Mouse (Mus musculus) E14TG2a.4 (cell line): ENCODE measurements around the gene Smg1.
A peak's percentile ranks its signal among the peaks of the same experiment; 100 is the strongest.

Source experiments
- H3K27me3 ChIP-seq: 2 replicates; pipeline ENCODE4 v1.6.1; 2014; ENCODE audit warnings: low read length, control low read depth; ENCODE audit not compliant: insufficient read depth
- H3K36me3 ChIP-seq: 2 replicates; pipeline ENCODE4 v1.6.1; 2014; ENCODE audit warnings: low read length, control low read depth; ENCODE audit not compliant: insufficient read depth
- H3K4me1 ChIP-seq: replicated peaks from 2 replicates; pipeline ENCODE4 v1.6.1; 2014; ENCODE audit warnings: low read depth, low read length, control low read depth
- H3K4me3 ChIP-seq: replicated peaks from 2 replicates; pipeline ENCODE4 v1.5.1; 2014; ENCODE audit warnings: mild to moderate bottlenecking, low read length
- H3K9me3 ChIP-seq: 2 replicates; pipeline ENCODE4 v1.6.1; 2014; ENCODE audit warnings: low read length, control low read depth
- CTCF ChIP-seq: conservative IDR thresholded peaks from 2 replicates; pipeline ENCODE4 v1.5.1; 2014; ENCODE audit warnings: low read length
- NANOG ChIP-seq: IDR thresholded peaks from 2 replicates; pipeline ENCODE4 v1.6.1; 2014; ENCODE audit warnings: borderline replicate concordance, low read length, mixed read lengths
- POU5F1 ChIP-seq: IDR thresholded peaks from 2 replicates; pipeline ENCODE4 v1.6.1; 2014; ENCODE audit warnings: low read length, borderline replicate concordance

The Smg1 gene

DNA sequence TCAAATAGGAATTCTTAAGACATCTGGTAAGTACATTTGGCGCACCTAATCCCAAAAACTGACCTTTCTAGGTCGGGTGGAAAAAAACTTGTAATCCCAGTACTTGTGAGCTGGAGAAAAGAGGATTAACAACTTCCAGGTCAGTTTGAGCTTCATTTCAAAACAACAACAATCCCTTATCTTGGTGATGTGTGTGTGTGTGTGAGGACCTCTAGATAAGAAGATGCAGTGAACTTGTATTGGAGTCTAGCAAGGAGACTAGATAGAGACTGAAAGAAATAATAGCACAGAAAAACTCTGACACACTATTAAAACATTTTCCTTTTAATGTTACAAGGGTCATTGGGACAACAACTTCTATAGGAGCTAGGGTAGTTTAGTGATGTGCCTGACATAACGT is 99.9 kb downstream of the Smg1 start:
- no peaks in the 10 kb centered on the region for H3K27me3 ChIP-seq
- H3K4me1 ChIP-seq = no peaks in the 10 kb centered on the region
- H3K9me3 ChIP-seq = peaks cover 35% of the 10 kb centered on the region
- H3K36me3 ChIP-seq = peaks cover 97% of the 10 kb centered on the region
- no peak for TF ChIP-seq POU5F1
- TF ChIP-seq NANOG = no peak
- TF ChIP-seq CTCF = no peak
- H3K4me3 ChIP-seq = no peak overlapping the region

DNA sequence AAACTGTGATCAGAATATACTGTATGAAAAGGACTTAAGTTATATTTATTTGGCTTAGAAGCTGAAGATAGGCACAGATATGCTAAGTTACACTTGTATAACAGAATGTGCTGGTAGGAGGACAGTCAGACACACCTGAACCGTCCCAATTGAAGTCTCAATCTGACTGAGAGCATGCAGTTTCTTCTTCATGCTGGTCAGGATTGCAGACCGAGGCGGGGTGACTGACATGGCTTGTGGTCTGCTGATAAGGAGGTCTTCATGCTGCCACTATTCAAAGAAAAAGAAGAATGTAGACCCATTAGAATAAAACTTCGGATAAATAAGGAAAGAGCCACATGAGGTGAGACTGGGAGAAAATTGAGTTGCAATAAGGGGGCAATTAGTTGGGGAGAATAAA is 100.3 kb downstream of the Smg1 start:
- H3K36me3 ChIP-seq = peaks cover 95% of the 10 kb centered on the region
- no peak for TF ChIP-seq CTCF
- TF ChIP-seq NANOG = no peak
- TF ChIP-seq POU5F1 = no peak
- no peaks in the 10 kb centered on the region for H3K4me1 ChIP-seq
- peaks cover 35% of the 10 kb centered on the region for H3K9me3 ChIP-seq
- no peak overlapping the region for H3K4me3 ChIP-seq
- H3K27me3 ChIP-seq = no peaks in the 10 kb centered on the region

DNA sequence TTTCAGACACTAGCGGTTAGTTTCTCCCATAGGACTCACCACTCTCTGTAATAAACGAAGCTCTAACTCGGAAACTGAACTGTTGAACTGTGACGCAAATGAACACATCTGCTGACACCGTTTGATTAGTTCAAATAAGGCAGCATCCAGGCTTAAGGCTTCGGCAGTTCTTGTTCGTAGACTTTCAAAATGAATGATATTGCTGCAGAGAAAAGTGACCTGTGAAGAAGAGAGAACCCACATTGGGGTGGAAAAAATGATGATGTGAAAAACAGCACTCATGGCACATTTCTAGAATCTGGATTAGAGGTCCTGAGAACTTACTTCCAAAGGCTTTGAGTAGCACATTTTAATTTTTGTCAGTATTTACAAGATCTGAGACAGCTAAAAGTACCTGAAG is 102.2 kb downstream of the Smg1 start:
- no peak overlapping the region for H3K4me3 ChIP-seq
- peaks cover 6% of the 10 kb centered on the region for H3K4me1 ChIP-seq
- no peak for TF ChIP-seq CTCF
- TF ChIP-seq NANOG = no peak
- TF ChIP-seq POU5F1 = no peak
- H3K36me3 ChIP-seq = peaks cover 95% of the 10 kb centered on the region
- H3K27me3 ChIP-seq = no peaks in the 10 kb centered on the region
- H3K9me3 ChIP-seq = peaks cover 21% of the 10 kb centered on the region

DNA sequence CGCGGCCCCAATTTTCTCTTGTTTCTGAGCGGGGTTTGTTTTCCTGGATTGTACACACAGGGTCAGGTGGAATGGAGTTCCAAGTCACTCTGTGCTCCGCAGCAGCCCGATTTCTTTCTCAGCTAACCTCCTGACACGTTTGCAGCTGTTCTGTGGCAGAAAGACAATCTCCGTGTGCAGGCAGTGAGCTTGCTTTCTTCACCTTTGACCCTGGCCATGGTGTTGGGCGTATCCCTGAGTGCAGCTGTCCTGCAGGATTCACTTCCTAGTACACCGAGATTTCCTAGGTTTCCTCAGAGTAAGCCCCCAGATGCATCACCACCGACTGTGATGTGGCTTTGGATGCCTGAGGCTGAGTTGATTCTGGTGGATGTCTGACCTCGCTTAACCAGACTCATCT is 108.3 kb downstream of the Smg1 start:
- TF ChIP-seq CTCF (no peak), POU5F1 (no peak), NANOG (no peak)
- no peaks in the 10 kb centered on the region for H3K9me3 ChIP-seq
- no peaks in the 10 kb centered on the region for H3K27me3 ChIP-seq
- H3K4me3 ChIP-seq = no peak overlapping the region
- peaks cover 28% of the 10 kb centered on the region for H3K4me1 ChIP-seq
- H3K36me3 ChIP-seq = peaks cover 63% of the 10 kb centered on the region

DNA sequence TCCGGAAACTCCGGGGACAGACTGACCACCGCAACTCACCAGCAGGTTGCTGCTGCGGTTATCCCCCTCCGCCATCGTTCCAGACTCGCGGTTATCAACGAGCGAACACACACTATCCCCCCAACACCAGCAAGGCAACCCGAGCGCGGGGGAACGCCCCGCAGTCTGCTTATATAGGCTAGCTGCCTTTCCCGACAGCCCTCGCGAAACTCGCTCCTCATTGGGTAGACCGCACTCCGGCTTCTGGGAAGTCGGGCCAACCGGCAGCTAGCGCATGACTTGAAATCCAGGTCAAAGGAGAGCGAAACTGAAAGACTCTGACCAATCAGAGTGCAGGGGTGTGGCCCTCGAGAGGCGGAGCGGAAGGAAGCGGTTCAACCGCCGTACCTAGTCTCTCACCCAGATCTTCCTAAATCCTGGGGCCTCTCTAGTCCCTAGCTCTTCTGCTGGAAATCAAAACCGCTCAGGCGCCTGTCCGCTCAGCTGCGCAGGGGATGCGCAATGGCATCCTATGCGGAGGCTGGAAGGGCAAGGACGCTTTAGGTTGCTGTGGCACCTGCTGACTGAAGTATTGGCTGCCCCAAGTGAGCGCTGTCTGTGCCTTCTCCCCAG is 113.9 kb downstream of the Smg1 start, which contains the start of gene Arl6ip1:
TSS of gene Arl6ip1 (minus strand) at position 233 of the 612 bp plus-strand sequence.
- peaks cover 44% of the 10 kb centered on the region for H3K4me1 ChIP-seq
- H3K9me3 ChIP-seq = no peaks in the 10 kb centered on the region
- peaks cover 43% of the 10 kb centered on the region for H3K36me3 ChIP-seq
- peak within 1 kb of the TSS; percentile 95 for H3K4me3 ChIP-seq
- no peaks in the 10 kb centered on the region for H3K27me3 ChIP-seq
- no peak for TF ChIP-seq CTCF
- no peak for TF ChIP-seq POU5F1
- TF ChIP-seq NANOG = no peak

DNA sequence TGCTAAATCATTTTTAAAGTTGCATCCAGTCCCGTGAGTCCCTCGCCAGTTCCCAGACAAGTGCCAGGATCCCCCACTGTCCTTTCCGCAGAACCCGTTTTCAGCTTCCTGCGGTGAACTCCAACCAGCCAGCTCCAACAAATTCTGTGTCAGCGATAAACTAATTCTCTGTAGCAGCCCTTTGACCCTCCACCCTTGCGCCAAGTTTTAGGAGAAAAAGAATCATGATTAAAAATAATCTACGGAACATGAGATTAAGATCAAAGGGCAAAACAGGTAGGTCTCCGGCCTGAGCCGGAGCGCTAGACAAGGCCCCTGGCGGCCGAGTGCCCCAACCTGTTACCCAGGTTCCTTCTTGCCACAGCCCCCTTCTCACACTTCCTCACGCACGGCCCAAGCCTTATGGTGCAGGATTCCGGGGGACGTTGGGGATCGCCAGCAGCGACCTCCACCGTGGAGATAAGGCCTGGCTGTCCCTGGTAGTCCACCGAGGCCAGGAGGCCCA is 114.5 kb downstream of the Smg1 start:
- peaks cover 46% of the 10 kb centered on the region for H3K36me3 ChIP-seq
- TF ChIP-seq POU5F1 (no peak), CTCF (no peak), NANOG (no peak)

DNA sequence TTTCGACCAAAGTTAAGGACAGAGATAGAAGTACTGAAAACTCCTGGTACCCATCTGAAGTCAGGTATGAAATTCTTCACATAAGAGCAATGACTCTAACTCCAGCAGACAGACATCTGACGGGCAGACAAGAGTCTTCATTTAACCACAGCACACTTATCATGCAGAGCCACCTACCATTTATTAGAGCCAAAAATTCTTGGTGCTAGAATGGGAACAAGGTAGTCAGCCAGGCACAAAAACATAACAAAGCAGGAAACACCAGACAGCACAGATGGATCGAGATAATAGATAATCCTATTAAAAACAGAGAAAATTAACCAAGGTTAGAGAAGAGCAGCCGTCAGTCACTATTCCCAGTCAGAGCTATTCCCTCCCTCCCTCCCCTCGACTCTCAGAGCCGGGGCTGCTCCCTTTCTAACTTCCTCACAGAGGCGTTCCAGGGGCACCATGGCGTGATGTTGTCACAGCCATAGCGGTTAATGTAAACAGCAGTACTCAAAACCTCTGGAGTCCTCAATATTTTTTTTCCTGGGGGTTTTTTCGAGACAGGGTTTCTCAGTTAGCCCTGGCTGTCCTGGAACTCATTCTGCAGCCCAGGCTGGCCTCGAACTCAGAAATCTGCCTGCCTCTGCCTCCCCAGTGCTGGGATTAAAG is 117.1 kb downstream of the Smg1 start:
- no peaks in the 10 kb centered on the region for H3K27me3 ChIP-seq
- no peaks in the 10 kb centered on the region for H3K9me3 ChIP-seq
- H3K36me3 ChIP-seq = peaks cover 64% of the 10 kb centered on the region
- peaks cover 72% of the 10 kb centered on the region for H3K4me1 ChIP-seq
- peak overlapping the region; percentile 95 for H3K4me3 ChIP-seq
- no peak for TF ChIP-seq NANOG
- TF ChIP-seq CTCF = no peak
- no peak for TF ChIP-seq POU5F1

More for the DNA sequence above, 114.5 kb downstream of the Smg1 start:
- Histone ChIP-seq H3K27me3 (no peaks in the 10 kb centered on the region), H3K4me3 (peak overlapping the region; percentile 95), H3K4me1 (peaks cover 50% of the 10 kb centered on the region), H3K9me3 (no peaks in the 10 kb centered on the region)

DNA sequence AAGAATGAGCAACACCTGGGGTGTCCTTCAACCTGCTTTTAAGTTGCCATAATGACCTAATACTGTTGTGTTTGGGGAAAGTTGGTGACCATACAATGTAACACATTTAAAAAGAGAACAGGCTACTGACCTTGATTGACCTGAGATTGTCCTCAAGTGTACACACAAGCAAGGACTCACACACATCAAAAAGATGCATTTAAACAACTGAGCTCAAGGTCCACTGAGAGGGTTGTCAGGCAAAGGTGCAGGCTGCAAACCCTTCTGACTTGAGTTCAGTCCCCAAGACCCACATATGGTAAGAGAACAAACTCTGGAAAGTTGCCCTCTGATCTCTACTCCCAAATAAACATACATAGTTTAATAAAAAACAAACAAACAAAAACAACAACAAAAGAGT is 117.7 kb downstream of the Smg1 start:
- Histone ChIP-seq H3K4me1 (peaks cover 72% of the 10 kb centered on the region), H3K4me3 (no peak overlapping the region), H3K9me3 (no peaks in the 10 kb centered on the region), H3K36me3 (peaks cover 69% of the 10 kb centered on the region), H3K27me3 (no peaks in the 10 kb centered on the region)
- no peak for TF ChIP-seq POU5F1
- TF ChIP-seq CTCF = no peak
- TF ChIP-seq NANOG = no peak
